Mouse (Mus musculus) midbrain, embryonic 11.5 days (tissue): ENCODE measurements around the gene Bach2. TPM values are rescaled to one million over a fixed set of nuclear protein-coding genes. Genes with fewer than 3 reads are reported as not detected.

Source experiments
- ATAC-seq: fragments of 200-750 bp; cut with Nextera tagmentation; 2 replicates; pipeline ENCODE4 v1.8.0; 2017; ENCODE audit warnings: moderate TSS enrichment, moderate library complexity; ENCODE audit not compliant: low FRiP score
- DNase-seq: peaks from one replicate; pipeline ENCODE4 v3.0.0; 2015; ENCODE audit warnings: low spot score; ENCODE audit errors: missing footprints
- H3K27ac ChIP-seq: fragments of 300-500 bp; sonication (generic); 2 replicates; pipeline ENCODE4 v1.5.1; 2014; ENCODE audit warnings: low read depth, low read length
- H3K27me3 ChIP-seq: fragments of 300-500 bp; sonication (generic); 2 replicates; pipeline ENCODE4 v1.6.1; 2014; ENCODE audit warnings: mild to moderate bottlenecking, low read length, moderate library complexity, mixed read lengths; ENCODE audit not compliant: control insufficient read depth, insufficient read depth
- H3K36me3 ChIP-seq: fragments of 300-500 bp; sonication (generic); 2 replicates; pipeline ENCODE4 v1.6.1; 2014; ENCODE audit warnings: mild to moderate bottlenecking, low read length, moderate library complexity, mixed read lengths; ENCODE audit not compliant: control insufficient read depth, insufficient read depth
- H3K4me1 ChIP-seq: fragments of 300-500 bp; sonication (generic); 2 replicates; pipeline ENCODE4 v1.6.1; 2014; ENCODE audit warnings: low read length; ENCODE audit not compliant: control insufficient read depth, insufficient read depth
- H3K4me2 ChIP-seq: fragments of 300-500 bp; sonication (generic); 2 replicates; pipeline ENCODE4 v1.6.1; 2014; ENCODE audit warnings: mild to moderate bottlenecking, moderate library complexity
- H3K4me3 ChIP-seq: fragments of 300-500 bp; sonication (generic); 2 replicates; pipeline ENCODE4 v1.5.1; 2014; ENCODE audit warnings: low read depth, low read length
- H3K9ac ChIP-seq: fragments of 300-500 bp; sonication (generic); 2 replicates; pipeline ENCODE4 v1.6.1; 2014; ENCODE audit warnings: low read length
- H3K9me3 ChIP-seq: fragments of 300-500 bp; sonication (generic); 2 replicates; pipeline ENCODE4 v1.6.1; 2016; ENCODE audit warnings: low read length; ENCODE audit not compliant: control insufficient read depth
- WGBS: fragments of 180-500 bp; shearing (Covaris S2); extraction: QIAGEN DNeasy Blood & Tissue Kit; methylation state at CpG from one replicate; pipeline ENCODE4 v1.1.7; 2014; 5-methylcytosine and 5-hydroxymethylcytosine counted together
- polyA plus RNA-seq: library from polyadenylated mRNA; unstranded; fragments of >200 nt; fragmentation: Nextera tagmentation; extraction: Ambion mirVana; gene quantifications from 2 replicates; pipeline ENCODE4 v1.2.1, GENCODE M21; 2014

The Bach2 gene
- polyA plus RNA-seq, 1 experiment from 2014 or later = 13.2 TPM

GRCm38 (mm10) chr4:32334131-32334530 is 95.5 kb downstream of the Bach2 start:
- H3K27me3 ChIP-seq = no peaks in the 10 kb centered on the region
- no peaks in the 10 kb centered on the region for H3K9me3 ChIP-seq
- WGBS = 97% methylated on average over 1 of the region's 1 CpGs
- H3K36me3 ChIP-seq = no peaks in the 10 kb centered on the region
- no peak overlapping the region for H3K27ac ChIP-seq
- H3K9ac ChIP-seq = no peak overlapping the region
- ATAC-seq (no peak), DNase-seq (no peak)
- H3K4me2 ChIP-seq = no peak overlapping the region
- H3K4me1 ChIP-seq = no peaks in the 10 kb centered on the region
- no peak overlapping the region for H3K4me3 ChIP-seq

- Histone ChIP-seq H3K36me3 (no peaks in the 10 kb centered on the region), H3K4me3 (no peak overlapping the region), H3K9me3 (no peaks in the 10 kb centered on the region), H3K27me3 (no peaks in the 10 kb centered on the region), H3K27ac (no peak overlapping the region), H3K4me1 (no peaks in the 10 kb centered on the region), H3K9ac (no peak overlapping the region), H3K4me2 (no peak overlapping the region)
- WGBS = 92% methylated on average over 5 of the region's 5 CpGs
- ATAC-seq (no peak), DNase-seq (no peak)
Measured at GRCm38 (mm10) chr4:32334765-32335164, 96.2 kb downstream of the Bach2 start.

GRCm38 (mm10) chr4:32335659-32336058 is 97.1 kb downstream of the Bach2 start:
- no peak overlapping the region for H3K4me2 ChIP-seq
- H3K27ac ChIP-seq = no peak overlapping the region
- no peak overlapping the region for H3K9ac ChIP-seq
- ATAC-seq (no peak), DNase-seq (no peak)
- H3K36me3 ChIP-seq = no peaks in the 10 kb centered on the region
- 92% methylated on average over 12 of the region's 12 CpGs for WGBS
- peaks cover 1% of the 10 kb centered on the region for H3K4me1 ChIP-seq
- H3K27me3 ChIP-seq = no peaks in the 10 kb centered on the region
- H3K4me3 ChIP-seq = no peak overlapping the region
- H3K9me3 ChIP-seq = no peaks in the 10 kb centered on the region

GRCm38 (mm10) chr4:32336642-32337041 is 98.0 kb downstream of the Bach2 start:
- no peak overlapping the region for H3K4me3 ChIP-seq
- H3K9ac ChIP-seq = no peak overlapping the region
- peaks cover 5% of the 10 kb centered on the region for H3K4me1 ChIP-seq
- WGBS = 79% methylated on average over 4 of the region's 4 CpGs
- DNase-seq = no peak
- no peaks in the 10 kb centered on the region for H3K27me3 ChIP-seq
- no peaks in the 10 kb centered on the region for H3K36me3 ChIP-seq
- no peak overlapping the region for H3K27ac ChIP-seq
- ATAC-seq = no peak
- no peaks in the 10 kb centered on the region for H3K9me3 ChIP-seq
- H3K4me2 ChIP-seq = no peak overlapping the region

GRCm38 (mm10) chr4:32337638-32338037 is 99.0 kb downstream of the Bach2 start:
- Histone ChIP-seq H3K4me2 (no peak overlapping the region), H3K36me3 (no peaks in the 10 kb centered on the region), H3K9me3 (no peaks in the 10 kb centered on the region), H3K4me1 (peaks cover 5% of the 10 kb centered on the region), H3K4me3 (no peak overlapping the region), H3K27me3 (no peaks in the 10 kb centered on the region), H3K9ac (no peak overlapping the region), H3K27ac (no peak overlapping the region)
- no peak for ATAC-seq
- WGBS = 39% methylated on average over 11 of the region's 11 CpGs
- DNase-seq = no peak

GRCm38 (mm10) chr4:32338451-32338850 is 99.8 kb downstream of the Bach2 start:
- no peak for DNase-seq

GRCm38 (mm10) chr4:32340844-32341243 is 102.2 kb downstream of the Bach2 start:
- Histone ChIP-seq H3K4me3 (no peak overlapping the region), H3K4me1 (peaks cover 16% of the 10 kb centered on the region), H3K9me3 (no peaks in the 10 kb centered on the region), H3K36me3 (no peaks in the 10 kb centered on the region), H3K4me2 (no peak overlapping the region), H3K9ac (no peak overlapping the region; the same call in 1 of the 2 replicates), H3K27ac (no peak overlapping the region), H3K27me3 (no peaks in the 10 kb centered on the region)
- 18% methylated on average over 7 of the region's 7 CpGs for WGBS
- DNase-seq = no peak
- peak; percentile 65; the same call in 1 of the 2 replicates for ATAC-seq

More at GRCm38 (mm10) chr4:32338451-32338850, 99.8 kb downstream of the Bach2 start:
- Histone ChIP-seq H3K9me3 (no peaks in the 10 kb centered on the region), H3K4me2 (no peak overlapping the region), H3K27ac (no peak overlapping the region), H3K27me3 (no peaks in the 10 kb centered on the region), H3K36me3 (no peaks in the 10 kb centered on the region), H3K9ac (no peak overlapping the region), H3K4me3 (no peak overlapping the region), H3K4me1 (peaks cover 11% of the 10 kb centered on the region)
- no peak for ATAC-seq
- 91% methylated on average over 10 of the region's 10 CpGs for WGBS

GRCm38 (mm10) chr4:32342269-32342668 is 103.7 kb downstream of the Bach2 start:
- H3K9ac ChIP-seq = no peak overlapping the region
- H3K36me3 ChIP-seq = no peaks in the 10 kb centered on the region
- no peak overlapping the region for H3K27ac ChIP-seq
- ATAC-seq (no peak), DNase-seq (no peak)
- H3K9me3 ChIP-seq = no peaks in the 10 kb centered on the region
- peaks cover 16% of the 10 kb centered on the region for H3K4me1 ChIP-seq
- 70% methylated on average over 7 of the region's 7 CpGs for WGBS
- H3K4me2 ChIP-seq = no peak overlapping the region
- H3K4me3 ChIP-seq = no peak overlapping the region
- no peaks in the 10 kb centered on the region for H3K27me3 ChIP-seq

GRCm38 (mm10) chr4:32343256-32344165 is 104.9 kb downstream of the Bach2 start:
- ATAC-seq (no peak), DNase-seq (no peak)
- H3K4me1 ChIP-seq = peaks cover 16% of the 10 kb centered on the region
- H3K27me3 ChIP-seq = no peaks in the 10 kb centered on the region
- no peak overlapping the region for H3K4me2 ChIP-seq
- no peak overlapping the region for H3K9ac ChIP-seq
- 45% methylated on average over 14 of the region's 14 CpGs for WGBS
- peak overlapping the region; percentile 44; the same call in 1 of the 2 replicates for H3K27ac ChIP-seq
- H3K36me3 ChIP-seq = no peaks in the 10 kb centered on the region
- no peak overlapping the region for H3K4me3 ChIP-seq
- no peaks in the 10 kb centered on the region for H3K9me3 ChIP-seq
